Mouse (Mus musculus): ENCODE measurements around the gene Yeats4.

Gene Yeats4

DNA sequence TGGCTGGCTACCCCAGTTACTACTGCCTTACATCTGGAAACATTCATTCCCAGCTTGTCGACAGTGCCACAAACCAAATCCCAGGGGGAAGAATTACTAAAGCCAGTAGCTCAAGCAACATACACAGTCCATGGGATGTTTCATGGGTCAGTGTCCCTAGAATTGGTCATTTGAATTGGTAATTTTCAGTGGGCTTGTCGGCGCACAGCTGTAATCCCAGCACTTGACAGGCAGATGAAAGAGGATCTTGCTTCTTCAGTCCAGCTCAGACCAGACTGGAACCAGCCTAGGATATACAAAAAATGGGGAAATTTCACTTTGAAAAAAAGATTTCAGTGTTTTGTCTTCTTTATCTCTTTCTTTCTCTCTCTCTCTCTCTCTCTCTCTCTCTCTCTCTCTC lies 24.6 kb downstream of the Yeats4 start:
- no peak for DNase-seq

DNA sequence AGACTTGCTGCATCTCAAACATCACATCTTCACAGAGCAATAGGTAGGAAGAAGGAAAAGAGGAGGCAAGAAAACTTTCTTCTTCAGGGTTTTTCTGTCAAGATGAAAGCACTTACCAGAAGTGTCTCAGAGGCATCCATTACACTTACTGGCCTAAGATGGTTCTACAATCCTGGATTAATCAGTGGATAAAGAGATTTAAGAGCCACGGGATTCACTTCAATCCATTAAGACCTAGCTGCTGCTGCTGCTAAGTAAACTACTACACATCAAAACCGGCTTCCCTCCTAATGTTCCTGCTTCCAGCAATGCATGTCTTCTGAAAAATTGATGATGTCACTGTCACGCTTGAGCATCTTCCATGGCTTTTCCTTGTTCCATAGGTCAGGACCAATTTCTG lies 27.6 kb downstream of the Yeats4 start:
- no peak for DNase-seq

DNA sequence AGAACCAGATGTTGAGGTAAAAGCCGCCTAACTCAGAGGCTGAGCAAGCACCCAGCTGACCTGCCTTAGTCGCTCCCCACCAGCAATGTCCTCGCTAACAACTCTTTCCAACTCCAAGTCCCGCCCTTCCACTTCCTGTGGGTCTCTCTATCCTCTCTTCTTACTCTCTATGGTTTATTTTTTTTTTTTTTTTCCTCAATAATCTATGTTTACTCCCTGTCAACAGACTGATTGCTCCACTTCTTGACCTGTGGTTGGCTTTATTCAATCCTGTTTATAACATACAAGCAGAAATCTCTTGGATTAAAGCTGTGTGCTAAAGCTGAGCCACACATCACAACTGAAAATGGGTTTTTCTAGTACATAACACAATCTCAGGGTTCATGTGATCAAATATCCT lies 28.6 kb downstream of the Yeats4 start:
- no peak for DNase-seq

DNA sequence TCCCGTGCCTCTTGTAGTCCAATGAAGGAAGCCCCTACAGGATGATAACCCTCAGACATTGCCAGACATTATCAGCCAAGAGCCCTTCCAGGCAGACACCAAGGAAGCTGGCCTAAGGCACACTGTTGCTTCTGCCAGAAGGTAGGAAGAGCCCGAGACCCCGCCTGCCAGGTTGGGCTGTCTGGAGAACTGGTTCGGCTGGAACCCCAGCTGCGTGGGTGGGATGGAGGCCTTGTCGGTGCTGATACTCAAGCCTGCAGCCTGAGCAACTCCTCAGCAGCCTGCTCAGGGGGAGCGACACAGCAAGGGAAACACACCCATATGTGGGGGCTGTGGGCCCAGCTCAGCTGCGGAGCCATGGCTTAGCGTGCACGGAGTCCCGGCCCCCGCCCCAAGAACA lies 29.3 kb downstream of the Yeats4 start:
- DNase-seq: no peak

DNA sequence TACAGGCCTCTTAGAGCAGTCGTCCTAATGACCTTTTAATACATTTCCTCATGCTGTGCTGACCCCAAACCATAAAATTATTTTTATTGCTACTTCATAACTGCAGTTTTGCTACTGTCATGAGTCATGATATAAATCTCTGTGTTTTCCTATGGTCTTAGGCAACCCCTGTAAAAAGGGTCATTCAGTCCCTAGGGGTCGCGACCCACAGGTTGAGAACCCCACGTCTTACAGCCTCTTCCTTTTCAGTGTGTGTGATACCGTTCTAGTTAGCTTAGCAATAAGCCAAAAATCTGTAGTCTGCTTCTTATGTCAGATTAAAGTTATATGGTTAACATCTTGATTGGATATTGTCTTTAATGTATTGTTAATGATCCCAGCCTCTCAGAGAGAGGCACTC lies 30.9 kb downstream of the Yeats4 start:
- DNase-seq: no peak

DNA sequence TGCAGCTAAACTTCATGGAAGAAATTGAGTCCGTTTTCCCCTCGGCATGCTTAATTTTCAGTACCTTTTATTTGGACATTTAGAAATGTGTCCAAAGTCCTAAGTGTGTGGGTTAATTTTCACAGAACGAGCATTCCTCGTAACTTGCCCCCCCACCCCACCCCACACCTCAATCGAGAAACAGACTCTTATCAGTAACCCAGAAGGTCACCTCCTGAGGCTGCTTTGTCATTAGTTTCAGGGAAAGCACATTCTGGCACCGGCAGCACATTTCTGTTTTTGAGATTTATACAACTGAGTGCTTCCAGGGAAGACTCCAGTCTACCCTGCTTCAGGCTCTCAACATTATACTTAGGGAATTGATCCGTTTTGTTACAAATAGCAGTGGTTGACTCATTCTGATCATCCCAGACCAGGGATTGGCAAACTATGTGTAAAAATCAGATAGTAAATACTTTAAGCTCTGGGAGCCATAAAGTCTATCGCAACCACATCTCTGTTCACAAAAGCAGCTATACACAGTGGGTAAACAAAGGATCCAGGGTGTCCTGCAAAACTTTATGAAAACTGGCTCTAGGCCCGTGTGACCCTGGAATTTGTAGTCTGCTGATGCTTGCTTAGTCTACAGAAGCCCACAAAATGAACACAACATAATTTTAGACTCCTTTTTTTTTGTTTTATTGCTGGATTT lies 38.8 kb downstream of the Yeats4 start:
- no peak for DNase-seq

DNA sequence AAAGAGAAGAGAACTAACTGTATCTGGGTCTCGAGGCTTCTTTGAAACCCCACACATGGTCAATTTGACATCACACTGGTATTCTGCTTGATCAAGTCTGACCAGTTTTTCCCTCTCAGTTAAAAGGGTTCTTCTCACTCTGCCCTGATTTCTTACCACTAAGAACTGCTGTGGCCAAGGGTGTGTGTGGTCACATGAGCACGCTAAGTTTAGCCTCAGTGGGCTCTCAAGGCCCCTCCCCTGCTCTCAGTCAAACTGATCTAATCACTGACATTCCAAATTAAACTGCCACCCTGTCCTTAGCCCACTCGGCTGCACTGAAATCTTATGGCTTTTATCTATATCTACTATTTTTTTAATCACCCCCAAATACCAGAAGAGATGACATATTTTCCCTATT lies 43.2 kb downstream of the Yeats4 start:
- DNase-seq: no peak

DNA sequence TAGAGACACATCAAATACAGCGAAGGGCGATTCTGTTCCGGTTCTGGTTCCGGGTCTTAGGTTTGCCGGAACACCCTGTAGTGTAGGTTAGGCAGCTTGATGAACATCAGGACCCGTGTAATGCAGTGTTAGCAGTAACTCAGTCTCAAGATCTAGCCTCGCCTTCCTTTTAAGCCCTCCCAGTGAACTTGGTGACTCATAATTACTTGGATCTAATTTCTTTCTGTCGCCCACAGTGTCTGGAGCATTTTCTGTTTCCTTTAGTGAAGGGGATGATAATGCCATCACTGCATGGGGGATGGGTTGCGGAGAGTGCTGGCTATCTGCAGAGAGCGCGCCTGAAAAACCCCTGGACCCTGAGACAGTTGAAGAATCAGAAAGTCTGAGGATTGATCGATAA lies 49.7 kb downstream of the Yeats4 start:
- no peak for DNase-seq

DNA sequence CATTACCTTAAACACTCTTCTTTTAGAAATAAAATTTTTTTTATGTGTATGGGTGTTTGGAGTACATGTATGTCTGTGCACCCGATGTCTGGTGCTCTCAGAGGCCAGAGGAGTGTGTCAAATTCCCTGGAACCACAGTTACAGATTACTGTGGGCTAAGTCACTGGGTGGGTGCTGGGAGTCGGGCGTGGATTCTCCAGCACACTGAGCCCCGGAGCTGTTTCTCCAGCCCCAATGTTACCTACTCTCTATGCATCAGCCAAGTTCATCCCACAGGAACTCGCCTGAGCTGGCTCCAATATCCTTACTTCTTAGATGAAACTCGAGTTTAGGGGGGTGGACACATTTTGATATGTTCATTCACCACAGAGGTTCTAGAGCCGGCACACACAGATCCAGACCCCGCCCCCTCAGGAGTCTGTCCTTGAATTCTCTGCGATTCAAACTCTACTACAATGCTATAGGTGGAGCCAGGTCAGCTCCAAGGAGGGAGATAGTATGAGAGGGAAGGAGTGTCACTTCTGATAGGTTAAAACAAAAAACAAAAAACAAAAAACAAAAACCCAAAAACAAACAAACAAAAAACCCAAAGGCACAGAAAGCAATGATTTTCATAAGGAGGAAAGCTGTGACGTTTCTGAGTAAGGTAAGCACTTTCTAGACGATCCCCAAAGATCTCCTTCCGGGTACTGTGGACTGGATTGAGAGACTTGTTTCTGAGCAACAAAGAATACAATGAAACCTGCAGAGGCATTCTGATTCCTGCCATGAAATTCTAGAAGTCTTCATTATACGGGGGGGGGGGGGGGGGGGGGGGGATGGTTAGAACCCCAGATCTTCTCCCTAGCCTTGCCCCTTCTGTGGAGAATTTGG lies 50.5 kb downstream of the Yeats4 start:
- no peak for DNase-seq

DNA sequence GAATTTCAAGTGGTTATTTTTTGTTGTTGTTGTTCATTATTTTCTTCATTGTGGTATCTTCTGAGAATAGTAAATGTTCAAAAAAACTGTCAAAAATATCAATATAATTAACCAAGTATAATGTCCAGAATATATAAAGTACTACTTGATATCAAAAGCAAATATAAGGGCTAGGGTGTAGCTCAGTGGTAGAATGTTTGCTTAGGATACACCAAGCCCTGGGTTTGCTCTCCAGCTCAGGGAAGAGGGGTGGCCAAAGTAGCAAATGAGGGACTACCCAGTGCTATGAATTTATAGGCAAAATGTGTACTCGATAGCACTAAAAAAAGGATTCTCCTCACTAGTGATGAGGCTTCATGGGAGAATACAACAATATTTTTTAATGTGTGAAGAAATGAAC lies 51.2 kb downstream of the Yeats4 start:
- no peak for DNase-seq

DNA sequence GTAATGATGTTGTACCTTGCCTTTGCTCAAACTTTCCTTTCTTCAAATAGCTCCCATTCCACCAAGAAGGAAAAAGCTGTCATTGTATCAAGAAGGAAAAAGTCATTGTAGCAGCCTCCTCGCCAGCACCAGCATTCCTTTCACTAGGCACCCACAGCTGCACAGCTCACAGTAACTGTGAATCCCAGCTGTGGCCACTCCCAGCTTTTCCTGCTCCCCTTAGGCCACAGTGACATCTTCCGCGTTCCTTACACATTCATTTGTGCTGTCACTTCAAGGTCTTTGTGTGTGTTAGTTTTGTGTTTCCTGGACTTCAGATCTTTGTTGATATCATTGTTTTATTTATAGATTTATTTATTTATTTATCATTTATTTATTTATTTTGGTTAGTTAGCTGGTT lies 52.2 kb downstream of the Yeats4 start:
- DNase-seq: no peak

GRCm38 (mm10) chr10:117166785-117167425 lies 57.4 kb downstream of the Yeats4 start:
- DNase-seq: no peak

Measured in kidney, adult 8-10 months (tissue).